Mouse (Mus musculus): ENCODE data around the gene Lcn6.
"Not testable (repeated sequence)": the region's sequence is repeated elsewhere in the genome, so short reads cannot be mapped to it uniquely, and the experiment has no call there.

Lcn6 gene

DNA sequence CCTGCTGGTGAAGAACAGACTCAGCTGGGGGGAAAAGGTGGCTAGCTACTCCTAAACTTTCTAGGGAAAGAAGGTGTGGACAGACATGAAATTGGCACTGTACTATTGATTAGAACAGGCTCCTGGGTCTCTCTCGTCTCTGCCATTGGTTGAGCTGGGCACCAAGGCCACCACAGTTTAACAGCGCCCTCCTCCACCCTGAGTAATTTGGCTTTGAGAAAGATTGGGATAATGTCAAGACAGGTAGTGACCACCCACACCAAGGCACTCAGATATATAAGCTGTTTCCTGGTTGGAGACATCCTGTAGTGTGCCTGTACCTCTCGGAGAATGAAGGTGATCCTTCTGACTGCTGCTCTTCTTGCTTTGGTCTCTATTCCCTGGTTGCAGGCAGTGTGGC is at the start of gene Lcn6:
Lcn6 (plus strand) TSS at position 301 of the 400 bp plus-strand sequence.
- no peak for DNase-seq (ENCODE audit: low spot score in 2 of 2)

DNA sequence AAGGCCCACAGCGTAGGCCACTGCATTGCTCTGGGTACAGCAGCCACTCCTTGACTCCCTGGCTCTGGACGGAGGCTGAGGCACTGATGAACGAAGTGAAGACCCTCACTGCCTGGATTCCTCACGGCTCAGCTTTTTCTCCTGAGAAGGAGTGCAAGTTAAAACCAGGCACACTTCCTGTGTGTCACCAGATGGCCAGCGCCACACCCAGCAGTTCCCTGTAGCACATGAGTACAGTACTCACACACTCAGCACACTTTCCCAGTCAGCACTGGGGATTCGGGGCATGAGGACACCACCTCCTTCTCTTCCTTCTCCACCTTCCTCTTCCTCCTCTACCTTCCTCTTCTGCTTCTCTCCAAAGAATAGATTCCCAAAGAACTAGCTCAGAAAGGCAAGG is 48.8 kb upstream of the Lcn6 start, which contains the start of gene Fcna:
Fcna (minus strand) TSS at position 220 of the 400 bp plus-strand sequence.
- no peak for DNase-seq (ENCODE audit: low spot score in 2 of 2)

DNA sequence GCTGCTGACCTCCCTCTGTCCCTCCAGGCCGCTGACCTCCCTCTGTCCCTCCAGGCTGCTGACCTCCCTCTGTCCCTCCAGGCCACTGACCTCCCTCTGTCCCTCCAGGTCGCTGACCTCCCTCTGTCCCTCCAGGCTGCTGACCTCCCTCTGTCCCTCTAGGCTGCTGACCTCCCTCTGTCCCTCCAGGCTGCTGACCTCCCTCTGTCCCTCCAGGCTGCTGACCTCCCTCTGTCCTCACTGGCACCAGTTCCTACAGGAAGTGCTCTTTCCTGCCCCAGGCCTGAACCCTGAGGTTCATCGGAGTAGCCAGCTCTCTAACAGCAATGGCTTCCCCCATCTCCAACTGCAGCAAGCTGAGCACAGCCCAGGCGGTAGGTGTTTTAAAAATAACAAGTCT is 47.8 kb upstream of the Lcn6 start:
- DNase-seq (ENCODE audit: low spot score in 2 of 2): no peak

DNA sequence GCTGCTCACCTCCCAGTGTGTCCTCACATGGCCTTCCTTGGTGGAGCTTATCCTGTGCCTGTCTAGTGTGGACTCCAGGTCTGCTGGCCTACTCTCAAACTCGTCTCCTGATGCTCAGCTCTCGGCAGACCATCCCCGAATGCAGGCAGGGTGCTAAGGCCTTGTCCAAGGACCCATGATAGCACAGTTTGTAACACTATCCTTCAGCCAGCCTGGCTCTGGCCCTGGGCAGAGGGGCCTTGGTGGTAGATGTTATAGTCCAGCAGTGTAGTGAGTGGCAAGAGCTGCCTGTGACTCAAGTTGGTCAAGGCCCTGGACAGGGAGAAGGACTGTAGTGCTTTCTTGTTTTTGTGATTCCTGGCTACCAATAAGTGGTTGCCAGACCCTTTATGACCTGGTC is 43.0 kb upstream of the Lcn6 start:
- no peak for DNase-seq (ENCODE audit: low spot score in 2 of 2)

DNA sequence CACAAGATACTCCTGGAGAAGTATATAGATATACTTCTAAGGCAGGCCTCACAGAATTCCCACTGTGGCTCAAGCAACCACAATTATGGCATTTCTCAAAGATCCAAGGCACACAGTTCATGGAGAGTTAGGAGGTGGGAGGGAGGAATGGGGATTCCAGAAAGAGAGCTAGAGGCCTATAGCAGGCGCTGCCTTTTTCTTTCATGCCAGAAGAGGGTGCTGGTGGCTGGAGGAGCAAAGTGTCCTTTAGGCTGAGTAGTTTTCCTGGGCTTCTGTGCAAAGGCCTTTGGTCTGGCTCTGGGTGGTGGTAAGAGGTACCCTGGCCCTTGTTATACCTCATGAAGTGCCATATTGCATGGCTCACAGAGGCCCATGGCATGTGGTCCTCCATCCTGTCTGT is 42.5 kb upstream of the Lcn6 start:
- DNase-seq (ENCODE audit: low spot score in 2 of 2): no peak

DNA sequence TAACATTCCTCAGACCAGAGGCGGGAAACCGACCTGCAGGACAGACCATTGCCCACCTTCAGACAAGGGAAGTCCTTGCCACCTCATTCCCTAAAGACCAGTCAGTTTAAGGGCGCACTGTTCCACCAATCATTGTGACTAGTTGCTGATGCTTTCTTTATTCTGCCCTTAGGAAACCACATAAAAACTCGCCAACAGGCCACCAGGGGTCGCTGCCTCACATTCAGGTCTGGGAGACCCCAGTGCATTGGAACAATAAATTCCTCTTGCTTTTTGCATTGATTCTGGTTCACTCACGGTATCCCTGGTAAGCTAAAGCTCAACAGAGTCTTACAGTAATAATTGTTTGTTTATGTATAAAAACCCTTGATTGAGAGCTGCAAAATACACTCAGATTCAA is 36.7 kb upstream of the Lcn6 start:
- peak in 1 of 2 experiments; percentile 16 for DNase-seq (ENCODE audit: low spot score in 2 of 2)

DNA sequence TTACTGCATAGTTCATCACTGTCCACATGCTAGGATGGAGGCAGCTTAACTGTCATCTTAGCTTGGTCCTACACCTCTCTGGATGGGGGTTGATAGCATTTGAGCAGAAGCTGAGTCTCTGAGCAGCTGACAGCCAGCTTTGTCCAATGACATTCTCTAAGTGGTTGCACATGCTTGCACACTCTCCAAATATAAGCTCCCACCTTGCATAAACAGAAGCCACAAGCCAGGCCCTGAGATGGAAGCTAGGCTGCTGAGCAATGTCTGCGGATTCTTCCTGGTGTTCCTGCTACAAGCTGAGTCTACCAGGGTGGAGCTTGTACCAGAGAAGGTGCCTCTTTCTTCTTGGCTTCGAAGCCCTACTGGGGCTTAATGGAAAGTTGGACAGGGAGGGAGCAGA is 23.7 kb upstream of the Lcn6 start, which contains the start of gene Lcn8:
Lcn8 (plus strand) TSS at position 219 of the 400 bp plus-strand sequence.
- no peak for DNase-seq (ENCODE audit: low spot score in 2 of 2)

DNA sequence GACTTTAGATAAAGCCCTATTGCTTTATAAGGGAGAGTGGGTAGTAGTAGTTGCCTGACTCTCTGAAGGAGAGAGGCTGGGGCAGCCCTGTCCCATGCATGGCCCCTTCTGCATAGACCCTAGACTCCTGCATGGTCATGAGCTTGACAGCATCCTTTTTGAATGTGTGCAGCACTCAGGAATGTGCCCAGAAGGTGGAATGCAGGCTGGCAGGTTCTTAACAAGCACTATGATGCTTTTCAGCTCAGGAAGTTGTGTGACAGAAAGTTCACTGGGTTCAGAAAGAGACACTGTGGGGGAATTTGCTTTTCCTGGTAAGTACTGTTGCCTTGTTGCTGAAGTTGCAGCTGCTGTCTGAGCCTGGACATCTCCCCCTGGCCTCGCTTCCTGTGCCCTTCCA is 22.1 kb upstream of the Lcn6 start:
- no peak for DNase-seq (ENCODE audit: low spot score in 2 of 2)

DNA sequence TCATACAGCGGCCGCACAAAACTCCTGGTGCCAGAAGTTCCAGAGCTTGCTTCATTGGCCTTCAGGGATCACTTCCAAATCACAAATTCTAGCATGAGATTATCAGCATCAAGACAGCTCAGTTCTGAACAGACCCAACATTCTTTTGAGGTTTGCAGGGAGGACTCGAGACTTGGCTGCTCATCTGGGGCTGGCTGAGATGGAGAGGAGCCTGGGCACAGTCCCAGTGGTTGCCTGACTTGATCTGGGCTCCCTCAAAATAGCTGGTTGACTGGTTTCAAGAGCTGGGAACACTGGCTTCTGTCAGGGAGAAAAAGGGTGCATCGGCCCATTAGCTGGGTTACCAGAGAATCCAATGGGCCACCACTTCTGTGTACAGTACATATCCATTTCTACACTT is 19.9 kb upstream of the Lcn6 start:
- DNase-seq (ENCODE audit: low spot score in 2 of 2): no peak

DNA sequence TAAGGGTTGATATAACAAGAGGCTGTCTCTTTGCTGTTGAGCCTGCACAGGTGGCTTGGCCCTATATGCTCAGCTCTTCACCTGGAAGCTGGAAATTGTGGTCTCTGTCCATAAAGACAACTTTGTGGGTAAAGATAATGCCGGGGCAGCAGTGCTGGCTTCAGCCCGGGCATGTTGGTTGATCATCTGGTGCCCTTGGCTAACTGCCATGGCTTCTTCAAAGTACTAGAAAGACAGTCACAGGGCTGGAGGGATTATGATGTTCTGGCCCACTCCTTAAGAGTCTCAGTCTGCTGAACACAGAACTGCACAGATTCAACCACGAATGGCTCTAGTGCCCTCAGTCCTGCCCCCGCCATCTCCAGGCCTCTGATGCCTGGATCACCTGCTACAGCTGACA is 19.3 kb upstream of the Lcn6 start:
- no peak for DNase-seq (ENCODE audit: low spot score in 2 of 2)

DNA sequence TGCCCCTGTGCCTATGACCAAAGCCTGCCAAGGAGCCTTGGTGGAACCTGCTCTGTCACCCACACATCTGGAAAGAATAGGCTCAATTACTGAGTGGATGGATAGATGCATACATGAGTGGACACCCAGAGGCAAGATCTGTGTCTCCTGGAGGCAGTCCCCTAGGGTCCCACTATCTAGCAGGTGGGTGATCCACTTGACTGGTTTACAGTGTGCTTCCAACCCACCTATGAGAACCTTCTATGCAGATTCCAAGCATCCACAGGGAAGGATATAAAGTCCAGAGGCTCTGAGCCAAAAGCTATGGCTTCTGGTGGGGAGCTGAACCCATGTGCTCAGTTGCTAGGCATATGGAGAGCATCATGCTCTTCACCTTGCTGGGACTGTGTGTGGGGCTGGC is 18.9 kb upstream of the Lcn6 start, which contains the start of gene Lcn5:
Lcn5 (plus strand) TSS at position 301 of the 400 bp plus-strand sequence.
- DNase-seq (ENCODE audit: low spot score in 2 of 2): no peak

DNA sequence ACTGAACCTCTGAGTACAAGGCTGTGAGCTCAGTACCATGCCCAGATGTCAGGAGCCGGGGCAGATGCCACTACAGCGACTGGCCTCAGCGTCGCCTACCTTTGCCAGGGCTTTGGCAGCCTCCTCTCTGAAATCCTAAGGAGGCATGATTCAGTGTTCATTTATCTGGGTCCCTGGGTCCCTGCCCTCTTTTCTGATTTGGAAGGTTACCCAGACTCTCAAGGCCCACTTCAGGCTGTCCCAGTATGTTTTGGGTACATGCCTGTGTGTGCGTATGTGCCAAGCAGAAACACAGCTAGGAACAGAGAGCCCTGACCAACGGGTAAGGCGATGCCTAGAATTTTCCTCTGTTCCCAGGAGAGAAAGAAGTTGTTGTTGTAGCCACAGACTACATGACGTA is 16.3 kb upstream of the Lcn6 start:
- DNase-seq (ENCODE audit: low spot score in 2 of 2): no peak

DNA sequence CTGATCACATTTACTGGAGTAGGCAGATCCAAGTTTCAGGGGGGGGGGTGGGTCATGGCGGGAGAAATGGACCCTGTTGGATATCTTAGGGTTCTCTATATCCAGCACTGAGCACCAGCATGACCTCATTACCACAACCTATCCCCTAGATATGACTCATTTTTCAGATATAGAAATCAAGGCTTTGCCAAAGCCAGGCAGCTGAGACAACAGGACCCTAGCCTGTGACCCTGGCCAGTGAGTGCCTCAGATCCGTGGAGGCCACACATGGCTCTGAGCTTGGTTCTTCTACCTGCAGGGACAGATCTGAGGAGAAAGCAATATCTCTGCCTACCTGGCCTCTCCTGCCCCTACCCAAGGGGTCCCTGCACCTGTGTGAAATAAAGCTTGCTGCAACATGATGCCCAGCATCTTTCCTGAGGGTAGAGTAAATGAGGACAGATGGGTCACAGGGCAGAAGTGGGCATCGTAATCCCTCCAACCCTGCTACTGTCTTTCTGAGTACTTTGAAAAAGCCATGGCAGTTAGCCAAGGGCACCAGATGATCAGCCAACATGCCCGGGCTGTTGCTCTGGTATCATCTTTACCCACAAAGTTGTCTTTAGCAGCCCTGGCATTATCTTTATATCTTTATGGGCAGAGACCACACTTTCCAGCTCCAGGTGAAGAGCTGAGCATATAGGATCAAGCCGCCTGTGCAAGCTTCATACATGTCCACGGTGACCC is 15.2 kb upstream of the Lcn6 start:
- DNase-seq (ENCODE audit: low spot score in 2 of 2): no peak

DNA sequence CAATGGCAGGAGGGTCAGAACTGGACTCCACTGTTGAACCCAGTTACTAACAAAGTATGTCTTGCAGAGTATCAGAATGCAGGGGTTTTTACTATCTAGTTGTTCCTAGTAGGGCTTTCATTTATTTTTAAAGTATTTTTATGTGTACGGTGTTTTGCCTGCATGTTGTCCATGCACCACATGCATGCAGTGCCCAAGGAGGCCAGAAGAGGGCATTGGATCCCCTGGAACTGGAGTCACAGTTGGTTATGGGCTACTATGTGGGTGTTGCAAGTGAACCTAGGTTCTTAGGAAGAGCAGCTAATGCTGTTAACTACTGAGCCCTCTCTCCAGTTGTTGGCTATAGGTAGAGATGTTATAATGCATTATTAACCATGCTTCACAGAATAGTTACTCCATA is 13.1 kb upstream of the Lcn6 start:
- DNase-seq (ENCODE audit: low spot score in 2 of 2): peak in 1 of 2 experiments; percentile 27

DNA sequence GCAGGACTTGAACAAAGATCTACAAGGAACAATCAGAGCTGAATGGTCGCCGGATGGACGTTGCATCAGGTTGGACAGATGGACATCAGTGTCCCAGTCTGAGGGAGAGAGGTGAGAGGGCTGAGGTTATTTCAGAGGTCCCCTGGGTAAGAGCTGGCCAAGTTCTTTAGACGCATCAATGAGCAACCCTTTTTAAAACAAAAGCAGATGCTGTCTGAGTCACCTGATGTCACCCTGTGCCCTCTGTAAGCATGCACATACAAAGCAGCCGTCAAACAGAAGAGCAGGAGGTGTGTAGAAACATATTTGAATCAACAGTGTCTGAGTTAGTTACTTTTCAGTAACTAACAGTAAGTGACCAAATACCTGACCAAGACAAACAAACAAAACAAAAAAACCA is 12.5 kb upstream of the Lcn6 start:
- DNase-seq (ENCODE audit: low spot score in 2 of 2): no peak

DNA sequence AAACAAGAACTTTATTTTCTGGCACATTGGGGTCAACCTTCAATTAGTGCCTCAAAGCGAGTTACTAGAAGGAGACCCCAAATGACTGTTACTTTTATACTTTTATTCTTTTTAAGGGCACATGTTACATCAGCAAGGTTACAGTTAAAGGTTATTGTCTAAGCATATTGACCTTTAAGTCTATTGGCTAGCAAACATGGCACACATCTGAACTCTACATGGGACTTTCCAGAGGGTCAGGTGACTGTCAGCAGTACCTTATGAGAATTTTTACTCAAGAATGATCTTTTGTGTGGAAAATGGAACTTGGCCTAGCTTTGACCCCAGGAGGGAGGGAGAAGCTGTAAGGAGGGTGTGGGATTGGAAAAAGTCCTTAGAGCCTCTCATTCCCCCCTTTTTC is 10.1 kb upstream of the Lcn6 start:
- no peak for DNase-seq (ENCODE audit: low spot score in 2 of 2)

DNA sequence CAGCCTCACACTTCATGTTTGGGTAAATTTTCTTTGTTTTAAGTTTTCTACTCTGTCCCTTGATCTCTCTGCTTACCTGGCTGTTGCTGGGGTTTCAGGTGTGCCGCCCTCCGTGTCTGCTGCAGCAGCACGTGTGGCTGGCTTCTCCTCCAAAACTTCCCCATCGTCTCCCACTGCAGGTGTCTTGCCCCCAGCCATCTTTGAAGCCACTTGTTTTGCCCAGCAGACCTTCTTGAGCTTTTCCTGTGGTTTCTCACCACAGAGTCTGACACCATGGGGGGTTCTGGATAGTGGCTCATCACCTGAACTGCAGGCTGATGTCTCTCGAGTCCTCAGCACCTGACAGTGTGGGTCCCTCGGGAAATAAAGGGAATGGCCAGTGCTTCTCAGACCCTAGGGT is 3.0 kb downstream of the Lcn6 start:
- no peak for DNase-seq (ENCODE audit: low spot score in 2 of 2)

DNA sequence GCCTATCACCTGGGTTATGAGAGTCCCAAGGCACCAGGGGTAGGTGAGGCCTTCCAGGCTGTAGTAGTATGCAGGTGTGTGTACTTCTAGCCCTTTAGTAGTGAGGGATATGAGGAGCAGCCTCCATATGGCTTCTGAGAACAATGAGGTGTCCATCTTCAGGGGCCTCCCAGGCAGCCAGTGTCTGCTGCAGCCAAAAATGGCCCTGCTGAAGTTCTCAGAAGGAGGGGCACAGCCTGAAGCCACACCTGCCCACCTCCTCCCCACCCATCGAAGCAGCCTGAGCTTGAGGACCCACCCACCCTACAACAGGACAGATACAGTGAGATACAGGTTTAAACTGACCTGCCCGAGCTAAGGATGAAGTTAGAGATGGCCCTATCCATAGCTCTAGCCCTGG is 5.8 kb downstream of the Lcn6 start, which contains the start of gene Lcn10:
Lcn10 (plus strand) TSS at position 301 of the 400 bp plus-strand sequence.
- no peak for DNase-seq (ENCODE audit: low spot score in 2 of 2)

DNA sequence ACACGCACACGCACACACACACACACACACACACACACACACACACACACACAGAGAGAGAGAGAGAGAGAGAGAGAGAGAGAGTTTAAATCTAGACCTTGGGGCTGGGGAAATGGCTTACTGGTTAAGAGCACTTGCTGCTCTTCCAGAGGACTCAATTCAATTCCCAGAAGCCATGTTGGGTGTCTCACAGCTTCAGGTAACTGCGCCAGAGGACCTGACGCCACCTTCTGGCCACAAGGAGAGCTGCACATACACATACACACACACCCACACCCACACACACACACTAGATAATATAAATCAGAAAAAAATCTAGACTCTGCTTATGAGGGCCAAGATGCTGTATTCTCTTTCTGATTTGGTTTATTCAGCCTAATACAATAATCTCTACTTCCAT is 10.4 kb downstream of the Lcn6 start:
- DNase-seq (ENCODE audit: low spot score in 2 of 2): no peak

DNA sequence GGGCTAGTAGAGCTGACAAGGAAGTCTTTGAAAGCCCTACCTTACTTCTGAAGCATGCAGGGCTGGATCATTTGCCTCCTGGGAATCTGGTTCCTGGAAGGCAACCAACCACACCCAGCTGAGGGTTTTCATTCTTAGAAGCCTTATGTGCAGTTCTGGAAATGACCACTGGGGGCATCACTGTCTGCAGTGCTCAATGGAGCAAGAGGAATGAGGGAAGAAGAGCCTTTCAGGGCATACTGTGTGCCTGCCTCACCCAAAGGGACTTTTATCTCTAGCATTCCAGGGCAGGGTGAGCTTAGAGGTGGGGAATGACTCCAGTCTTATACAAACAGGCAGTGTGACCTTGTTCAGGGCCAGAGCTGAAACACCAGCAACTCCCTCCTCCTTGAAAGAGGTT is 18.0 kb downstream of the Lcn6 start:
- peak in 1 of 2 experiments; percentile 31 for DNase-seq (ENCODE audit: low spot score in 2 of 2)

DNA sequence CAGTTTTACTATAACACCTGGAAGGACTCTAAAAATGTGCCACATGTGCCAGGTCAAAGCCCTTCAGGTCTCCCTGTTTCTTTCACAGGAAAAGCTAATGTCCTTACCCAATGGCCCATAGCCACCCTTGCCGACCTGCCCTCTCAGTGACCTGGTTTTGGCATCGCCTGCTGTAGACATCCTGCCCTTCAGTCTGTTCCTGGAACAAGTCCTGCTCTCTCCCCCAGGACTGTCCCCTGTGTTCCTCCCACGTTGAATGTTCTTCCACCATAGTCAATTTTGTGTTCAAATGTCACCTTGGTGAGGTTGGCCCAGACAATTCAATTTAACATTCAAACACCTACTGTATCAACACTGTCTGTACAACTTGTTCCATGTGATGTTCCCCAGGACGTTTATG is 20.4 kb downstream of the Lcn6 start:
- no peak for DNase-seq (ENCODE audit: low spot score in 2 of 2)

DNA sequence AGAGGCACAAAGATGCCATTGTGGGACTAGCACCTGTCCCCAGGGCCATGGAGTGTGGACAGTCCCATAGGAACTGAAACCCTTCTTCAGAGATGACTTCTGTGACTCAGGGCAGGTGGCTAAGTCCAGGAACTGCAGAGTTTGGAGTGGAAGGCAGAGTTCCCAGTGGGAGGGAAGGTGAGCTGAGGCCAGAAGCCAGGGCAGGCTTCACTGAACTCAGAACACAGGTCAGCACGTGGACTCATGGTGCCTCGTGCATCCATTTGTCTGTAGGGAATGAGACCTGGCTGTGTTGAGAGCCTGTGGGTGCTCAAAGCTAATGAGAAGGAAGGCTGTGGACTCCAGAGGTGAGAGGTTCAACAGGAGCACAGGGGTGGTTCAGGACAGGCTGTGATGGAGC is 22.1 kb downstream of the Lcn6 start:
- no peak for DNase-seq (ENCODE audit: low spot score in 2 of 2)

DNA sequence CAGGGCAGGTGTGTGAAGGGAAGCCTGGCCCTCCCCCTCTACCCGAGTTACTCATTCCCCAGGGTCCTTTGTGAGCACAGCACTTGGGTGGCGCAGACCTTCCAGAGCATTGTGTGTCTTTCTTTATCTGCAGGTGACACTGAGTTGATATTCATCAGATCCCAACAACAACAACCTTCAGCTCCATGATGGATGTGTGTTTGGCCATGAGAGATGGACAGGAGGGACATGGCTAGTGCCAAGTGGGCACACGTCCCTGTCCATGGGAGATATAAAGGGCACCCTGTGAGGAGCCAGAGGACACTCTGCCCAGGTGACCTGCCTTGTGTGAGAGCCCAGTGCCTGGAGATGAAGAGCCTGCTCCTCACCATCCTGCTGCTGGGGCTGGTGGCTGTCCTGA is 23.2 kb downstream of the Lcn6 start, which contains the start of gene Obp2a:
Obp2a (plus strand) TSS at position 301 of the 400 bp plus-strand sequence.
- DNase-seq (ENCODE audit: low spot score in 2 of 2): not testable (repeated sequence)

DNA sequence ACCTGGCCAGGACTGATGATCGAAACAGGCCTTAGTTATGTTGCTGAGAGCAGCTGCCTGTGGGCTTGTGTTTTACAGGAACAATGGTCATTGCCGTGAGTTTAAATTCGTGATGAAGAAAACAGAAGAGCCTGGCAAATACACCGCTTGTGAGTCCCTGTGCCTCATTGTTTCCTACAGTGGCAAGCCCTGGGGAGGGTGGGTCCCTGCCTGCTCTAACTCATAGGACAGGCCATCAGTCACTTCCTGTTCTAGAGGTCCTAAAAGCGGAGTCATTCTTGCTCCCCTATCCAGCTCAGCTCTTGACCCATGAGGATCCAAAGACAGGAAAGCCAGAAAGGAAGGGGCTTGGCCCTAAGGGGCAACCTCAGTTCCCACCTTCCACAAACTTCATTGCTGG is 24.4 kb downstream of the Lcn6 start:
- no peak for DNase-seq (ENCODE audit: low spot score in 2 of 2)
